Mouse (Mus musculus): Measurements from ENCODE around the gene Gstp3.
"Not testable (repeated sequence)": the region's sequence is repeated elsewhere in the genome, so short reads cannot be mapped to it uniquely, and the experiment has no call there.

Gene Gstp3

GRCm38 (mm10) chr19:4037788-4038232 is 21.6 kb downstream of the Gstp3 start, which contains the start of gene Gstp1:
Gstp1 (minus strand) TSS chr19:4037985.
- peak; percentile 80 for DNase-seq (ENCODE audit: low spot score)

- not testable (repeated sequence) for DNase-seq (ENCODE audit: low spot score)
These were observed 22.1 kb downstream of the Gstp3 start for GRCm38 (mm10) chr19:4037154-4037787.

GRCm38 (mm10) chr19:4036327-4037045 is 22.9 kb downstream of the Gstp3 start:
- peak; percentile 30 for DNase-seq (ENCODE audit: low spot score)

- DNase-seq (ENCODE audit: low spot score), result no peak
These were observed 25.6 kb downstream of the Gstp3 start for GRCm38 (mm10) chr19:4033742-4034141.

GRCm38 (mm10) chr19:4033298-4033697 is 26.1 kb downstream of the Gstp3 start:
- no peak for DNase-seq (ENCODE audit: low spot score)

- DNase-seq (ENCODE audit: low spot score), result no peak
These were observed 26.7 kb downstream of the Gstp3 start for GRCm38 (mm10) chr19:4032668-4033067.

- DNase-seq (ENCODE audit: low spot score), result no peak
These were observed 31.8 kb downstream of the Gstp3 start for GRCm38 (mm10) chr19:4027576-4027975.

- no peak for DNase-seq (ENCODE audit: low spot score)
These were observed 36.2 kb downstream of the Gstp3 start for GRCm38 (mm10) chr19:4023185-4023584.

GRCm38 (mm10) chr19:4018743-4019583 is 40.4 kb downstream of the Gstp3 start:
- DNase-seq (ENCODE audit: low spot score), result peak; percentile 86

- DNase-seq (ENCODE audit: low spot score), result no peak
These were observed 41.3 kb downstream of the Gstp3 start for GRCm38 (mm10) chr19:4017921-4018587.

GRCm38 (mm10) chr19:4015635-4016034 is 43.7 kb downstream of the Gstp3 start:
- DNase-seq (ENCODE audit: low spot score), result no peak

GRCm38 (mm10) chr19:4014802-4015201 is 44.6 kb downstream of the Gstp3 start:
- DNase-seq (ENCODE audit: low spot score), result no peak

GRCm38 (mm10) chr19:4013066-4013465 is 46.3 kb downstream of the Gstp3 start:
- no peak for DNase-seq (ENCODE audit: low spot score)

- peak; percentile 99 for DNase-seq (ENCODE audit: low spot score)
These were observed 46.8 kb downstream of the Gstp3 start, which contains the start of gene Ndufv1 for GRCm38 (mm10) chr19:4012432-4013022. Ndufv1 (minus strand) TSS chr19:4012806.

- DNase-seq (ENCODE audit: low spot score), result no peak
These were observed 48.3 kb downstream of the Gstp3 start for GRCm38 (mm10) chr19:4011086-4011485.

All from retina, embryonic 14.5 days (tissue).